Mouse (Mus musculus): Measurements from ENCODE around the gene Chchd3. TPM values are rescaled to one million over a fixed set of nuclear protein-coding genes. Genes with fewer than 3 reads are reported as not detected.

Chchd3 gene
- polyA plus RNA-seq, 1 experiment, result 68.9 TPM

- no peaks in the 10 kb centered on the region for H3K4me1 ChIP-seq (replicated peaks; ENCODE audit: control insufficient read depth, insufficient read depth, low read length)
- no peaks in the 10 kb centered on the region for H3K27me3 ChIP-seq (ENCODE audit: control insufficient read depth, insufficient read depth, low read length)
- no peak for DNase-seq
- H3K27ac ChIP-seq (ENCODE audit: control insufficient read depth, insufficient read depth, low read length), result no peak overlapping the region
- H3K36me3 ChIP-seq (ENCODE audit: control insufficient read depth, insufficient read depth, low read length), result no peaks in the 10 kb centered on the region
- WGBS, result 93% methylated on average over 5 of the region's 5 CpGs
- TF ChIP-seq POLR2A (IDR thresholded peaks at IDR 0.05; ENCODE audit: control insufficient read depth, extremely low read depth, insufficient read depth, low read length, poor library complexity) (no peak), CTCF (IDR thresholded peaks at IDR 0.05; ENCODE audit: borderline replicate concordance, control insufficient read depth, extremely low read depth, insufficient read depth, low read length, poor library complexity) (no peak)
- H3K4me3 ChIP-seq (ENCODE audit: control insufficient read depth, insufficient read depth, low read length), result no peak overlapping the region
Observed at GRCm38 (mm10) chr6:32935576-32935975, 124.5 kb downstream of the Chchd3 start.

GRCm38 (mm10) chr6:32931106-32931770 lies 128.8 kb downstream of the Chchd3 start:
- Histone ChIP-seq H3K4me3 (ENCODE audit: control insufficient read depth, insufficient read depth, low read length) (no peak overlapping the region), H3K36me3 (ENCODE audit: control insufficient read depth, insufficient read depth, low read length) (no peaks in the 10 kb centered on the region), H3K4me1 (replicated peaks; ENCODE audit: control insufficient read depth, insufficient read depth, low read length) (no peaks in the 10 kb centered on the region), H3K27me3 (ENCODE audit: control insufficient read depth, insufficient read depth, low read length) (no peaks in the 10 kb centered on the region), H3K27ac (ENCODE audit: control insufficient read depth, insufficient read depth, low read length) (no peak overlapping the region)
- no peak for DNase-seq
- 96% methylated on average over 11 of the region's 11 CpGs for WGBS
- TF ChIP-seq POLR2A (IDR thresholded peaks at IDR 0.05; ENCODE audit: control insufficient read depth, extremely low read depth, insufficient read depth, low read length, poor library complexity) (no peak), CTCF (IDR thresholded peaks at IDR 0.05; ENCODE audit: borderline replicate concordance, control insufficient read depth, extremely low read depth, insufficient read depth, low read length, poor library complexity) (no peak)

GRCm38 (mm10) chr6:32922391-32922790 lies 137.7 kb downstream of the Chchd3 start:
- DNase-seq, result no peak
- H3K27me3 ChIP-seq (ENCODE audit: control insufficient read depth, insufficient read depth, low read length), result no peaks in the 10 kb centered on the region
- no peak overlapping the region for H3K4me3 ChIP-seq (ENCODE audit: control insufficient read depth, insufficient read depth, low read length)
- no peak overlapping the region for H3K27ac ChIP-seq (ENCODE audit: control insufficient read depth, insufficient read depth, low read length)
- TF ChIP-seq CTCF (IDR thresholded peaks at IDR 0.05; ENCODE audit: borderline replicate concordance, control insufficient read depth, extremely low read depth, insufficient read depth, low read length, poor library complexity) (no peak), POLR2A (IDR thresholded peaks at IDR 0.05; ENCODE audit: control insufficient read depth, extremely low read depth, insufficient read depth, low read length, poor library complexity) (no peak)
- no peaks in the 10 kb centered on the region for H3K4me1 ChIP-seq (replicated peaks; ENCODE audit: control insufficient read depth, insufficient read depth, low read length)
- H3K36me3 ChIP-seq (ENCODE audit: control insufficient read depth, insufficient read depth, low read length), result no peaks in the 10 kb centered on the region
- WGBS, result 91% methylated on average over 1 of the region's 1 CpGs

- TF ChIP-seq POLR2A (IDR thresholded peaks at IDR 0.05; ENCODE audit: control insufficient read depth, extremely low read depth, insufficient read depth, low read length, poor library complexity), result no peak
- TF ChIP-seq CTCF (IDR thresholded peaks at IDR 0.05; ENCODE audit: borderline replicate concordance, control insufficient read depth, extremely low read depth, insufficient read depth, low read length, poor library complexity), result no peak
- 89% methylated on average over 2 of the region's 2 CpGs for WGBS
- Histone ChIP-seq H3K27ac (ENCODE audit: control insufficient read depth, insufficient read depth, low read length) (no peak overlapping the region), H3K27me3 (ENCODE audit: control insufficient read depth, insufficient read depth, low read length) (no peaks in the 10 kb centered on the region), H3K4me1 (replicated peaks; ENCODE audit: control insufficient read depth, insufficient read depth, low read length) (no peaks in the 10 kb centered on the region), H3K4me3 (ENCODE audit: control insufficient read depth, insufficient read depth, low read length) (no peak overlapping the region), H3K36me3 (ENCODE audit: control insufficient read depth, insufficient read depth, low read length) (no peaks in the 10 kb centered on the region)
- no peak for DNase-seq
Observed at GRCm38 (mm10) chr6:32920091-32920490, 140.0 kb downstream of the Chchd3 start.

- Histone ChIP-seq H3K4me3 (ENCODE audit: control insufficient read depth, insufficient read depth, low read length) (no peak overlapping the region), H3K36me3 (ENCODE audit: control insufficient read depth, insufficient read depth, low read length) (no peaks in the 10 kb centered on the region), H3K27me3 (ENCODE audit: control insufficient read depth, insufficient read depth, low read length) (no peaks in the 10 kb centered on the region), H3K4me1 (replicated peaks; ENCODE audit: control insufficient read depth, insufficient read depth, low read length) (no peaks in the 10 kb centered on the region), H3K27ac (ENCODE audit: control insufficient read depth, insufficient read depth, low read length) (no peak overlapping the region)
- DNase-seq, result no peak
- 100% methylated on average over 2 of the region's 2 CpGs for whole genome bisulfite sequencing
- TF ChIP-seq CTCF (IDR thresholded peaks at IDR 0.05; ENCODE audit: borderline replicate concordance, control insufficient read depth, extremely low read depth, insufficient read depth, low read length, poor library complexity), result no peak
- TF ChIP-seq POLR2A (IDR thresholded peaks at IDR 0.05; ENCODE audit: control insufficient read depth, extremely low read depth, insufficient read depth, low read length, poor library complexity), result no peak
Observed at GRCm38 (mm10) chr6:32910692-32911091, 149.4 kb downstream of the Chchd3 start.

- H3K27ac ChIP-seq (ENCODE audit: control insufficient read depth, insufficient read depth, low read length), result no peak overlapping the region
- DNase-seq, result no peak
- H3K4me1 ChIP-seq (replicated peaks; ENCODE audit: control insufficient read depth, insufficient read depth, low read length), result no peaks in the 10 kb centered on the region
- 96% methylated on average over 4 of the region's 4 CpGs for WGBS
- no peak for TF ChIP-seq CTCF (IDR thresholded peaks at IDR 0.05; ENCODE audit: borderline replicate concordance, control insufficient read depth, extremely low read depth, insufficient read depth, low read length, poor library complexity)
- no peaks in the 10 kb centered on the region for H3K27me3 ChIP-seq (ENCODE audit: control insufficient read depth, insufficient read depth, low read length)
- H3K4me3 ChIP-seq (ENCODE audit: control insufficient read depth, insufficient read depth, low read length), result no peak overlapping the region
- H3K36me3 ChIP-seq (ENCODE audit: control insufficient read depth, insufficient read depth, low read length), result no peaks in the 10 kb centered on the region
Observed at GRCm38 (mm10) chr6:32899061-32899460, 161.0 kb downstream of the Chchd3 start.

- Histone ChIP-seq H3K27me3 (ENCODE audit: control insufficient read depth, insufficient read depth, low read length) (no peaks in the 10 kb centered on the region), H3K36me3 (ENCODE audit: control insufficient read depth, insufficient read depth, low read length) (no peaks in the 10 kb centered on the region), H3K27ac (ENCODE audit: control insufficient read depth, insufficient read depth, low read length) (no peak overlapping the region), H3K4me3 (ENCODE audit: control insufficient read depth, insufficient read depth, low read length) (no peak overlapping the region), H3K4me1 (replicated peaks; ENCODE audit: control insufficient read depth, insufficient read depth, low read length) (no peaks in the 10 kb centered on the region)
- TF ChIP-seq POLR2A (IDR thresholded peaks at IDR 0.05; ENCODE audit: control insufficient read depth, extremely low read depth, insufficient read depth, low read length, poor library complexity) (no peak), CTCF (IDR thresholded peaks at IDR 0.05; ENCODE audit: borderline replicate concordance, control insufficient read depth, extremely low read depth, insufficient read depth, low read length, poor library complexity) (no peak)
- no peak for DNase-seq
- 98% methylated on average over 2 of the region's 2 CpGs for WGBS
Observed at GRCm38 (mm10) chr6:32894100-32894499, 166.0 kb downstream of the Chchd3 start.

Data from thymus, adult 2 months (tissue).